Mouse (Mus musculus): ENCODE measurements around the gene Def8. TPM values are rescaled to one million over a fixed set of nuclear protein-coding genes. Genes with fewer than 3 reads are reported as not detected.

Gene Def8
- polyA plus RNA-seq, 1 experiment from 2014 or later = 46.3 TPM

DNA sequence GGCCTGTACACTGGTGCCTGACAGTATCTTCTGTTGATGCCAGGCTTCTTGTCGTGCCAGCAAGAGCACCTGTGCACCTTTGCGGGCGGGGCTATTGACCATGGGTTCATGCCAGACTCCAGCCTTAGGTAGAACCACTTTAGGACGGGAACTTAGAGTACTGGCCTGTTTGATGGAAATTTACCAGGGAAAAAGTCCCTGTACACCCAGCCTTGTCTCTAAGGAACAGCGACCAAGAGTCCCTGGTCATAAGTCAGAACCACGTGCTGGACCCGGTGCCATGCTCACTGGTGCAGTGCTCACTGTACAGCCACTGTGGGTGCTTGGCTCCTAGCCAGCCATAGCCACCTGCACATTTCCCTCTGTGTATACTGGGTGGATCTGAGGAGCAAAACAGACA lies 34.3 kb upstream of the Def8 start:
- Histone ChIP-seq H3K27ac (ENCODE audit: low read depth, low read length) (no peak overlapping the region), H3K4me1 (replicated peaks; ENCODE audit: control insufficient read depth, insufficient read depth, low read length) (no peaks in the 10 kb centered on the region), H3K36me3 (ENCODE audit: control insufficient read depth, insufficient read depth, low read length) (peaks cover 14% of the 10 kb centered on the region; the same call in 1 of the 2 replicates), H3K27me3 (ENCODE audit: control insufficient read depth, insufficient read depth, low read length) (no peaks in the 10 kb centered on the region), H3K4me3 (ENCODE audit: low read depth, low read length) (no peak overlapping the region), H3K9ac (ENCODE audit: low read length) (no peak overlapping the region), H3K4me2 (ENCODE audit: low read depth, low read length, severe bottlenecking) (no peak overlapping the region), H3K9me3 (ENCODE audit: control insufficient read depth, low read length) (no peaks in the 10 kb centered on the region)
- ATAC-seq (replicated peaks; ENCODE audit: low FRiP score) (no peak), DNase-seq (ENCODE audit: low spot score) (no peak)
- WGBS = 94% methylated on average over 7 of the region's 7 CpGs

DNA sequence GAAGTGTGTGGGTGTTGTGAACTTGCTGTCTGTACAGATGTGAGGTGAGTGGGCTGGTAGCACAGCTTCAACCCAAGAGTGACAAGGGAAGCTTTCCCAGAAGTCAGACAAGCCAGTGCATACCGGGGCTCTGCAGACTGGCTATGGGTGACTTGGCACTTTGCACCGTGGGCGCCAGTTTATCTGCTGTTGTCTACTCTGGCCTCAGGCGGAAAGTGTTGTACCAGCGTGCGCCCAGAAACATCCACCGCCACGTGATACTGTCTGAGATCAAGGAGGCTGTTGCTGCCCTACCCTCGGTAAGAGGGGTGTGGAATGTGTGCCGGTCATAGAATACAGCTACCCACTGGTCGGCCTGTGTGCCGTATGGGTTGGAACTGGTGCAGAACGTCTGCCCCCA lies 25.0 kb upstream of the Def8 start:
- no peak for ATAC-seq (replicated peaks; ENCODE audit: low FRiP score)

DNA sequence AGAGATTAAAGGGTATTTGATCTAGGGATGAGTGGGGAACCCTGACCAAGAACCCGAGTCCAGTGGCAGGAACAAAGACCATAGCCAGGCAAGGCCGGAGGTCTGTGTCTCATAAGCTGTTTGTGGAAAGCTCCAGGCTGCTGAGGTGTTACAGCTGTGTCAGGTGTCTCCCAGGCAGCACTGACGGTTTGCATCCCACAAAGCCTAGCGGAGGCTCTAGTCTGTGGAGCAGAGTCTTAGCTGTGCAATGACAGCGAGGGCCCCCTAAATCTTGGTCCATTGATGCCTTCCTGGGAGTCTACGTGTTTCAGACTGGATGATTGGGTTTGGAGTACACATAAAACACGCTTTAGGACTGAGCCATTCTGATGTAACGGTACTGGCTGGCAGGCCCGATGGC lies 21.4 kb upstream of the Def8 start:
- WGBS = 92% methylated on average over 9 of the region's 9 CpGs
- DNase-seq (ENCODE audit: low spot score) (no peak), ATAC-seq (replicated peaks; ENCODE audit: low FRiP score) (no peak)
- Histone ChIP-seq H3K27ac (ENCODE audit: low read depth, low read length) (no peak overlapping the region), H3K9ac (ENCODE audit: low read length) (no peak overlapping the region), H3K36me3 (ENCODE audit: control insufficient read depth, insufficient read depth, low read length) (peaks cover 5% of the 10 kb centered on the region; the same call in 1 of the 2 replicates), H3K4me1 (replicated peaks; ENCODE audit: control insufficient read depth, insufficient read depth, low read length) (0 out of 2 replicates have a peak, but pooled peaks cover 2% of the 10 kb centered on the region), H3K4me2 (ENCODE audit: low read depth, low read length, severe bottlenecking) (no peak overlapping the region), H3K9me3 (ENCODE audit: control insufficient read depth, low read length) (no peaks in the 10 kb centered on the region), H3K4me3 (ENCODE audit: low read depth, low read length) (no peak overlapping the region), H3K27me3 (ENCODE audit: control insufficient read depth, insufficient read depth, low read length) (no peaks in the 10 kb centered on the region)

More for the DNA sequence above, 25.0 kb upstream of the Def8 start:
- WGBS = 95% methylated on average over 13 of the region's 13 CpGs
- H3K36me3 ChIP-seq (ENCODE audit: control insufficient read depth, insufficient read depth, low read length) = peaks cover 7% of the 10 kb centered on the region; the same call in 1 of the 2 replicates
- H3K4me1 ChIP-seq (replicated peaks; ENCODE audit: control insufficient read depth, insufficient read depth, low read length) = no peaks in the 10 kb centered on the region
- no peak overlapping the region for H3K9ac ChIP-seq (ENCODE audit: low read length)
- no peak overlapping the region for H3K27ac ChIP-seq (ENCODE audit: low read depth, low read length)
- H3K9me3 ChIP-seq (ENCODE audit: control insufficient read depth, low read length) = no peaks in the 10 kb centered on the region
- DNase-seq (ENCODE audit: low spot score) = no peak
- no peak overlapping the region for H3K4me3 ChIP-seq (ENCODE audit: low read depth, low read length)
- no peak overlapping the region for H3K4me2 ChIP-seq (ENCODE audit: low read depth, low read length, severe bottlenecking)
- no peaks in the 10 kb centered on the region for H3K27me3 ChIP-seq (ENCODE audit: control insufficient read depth, insufficient read depth, low read length)

DNA sequence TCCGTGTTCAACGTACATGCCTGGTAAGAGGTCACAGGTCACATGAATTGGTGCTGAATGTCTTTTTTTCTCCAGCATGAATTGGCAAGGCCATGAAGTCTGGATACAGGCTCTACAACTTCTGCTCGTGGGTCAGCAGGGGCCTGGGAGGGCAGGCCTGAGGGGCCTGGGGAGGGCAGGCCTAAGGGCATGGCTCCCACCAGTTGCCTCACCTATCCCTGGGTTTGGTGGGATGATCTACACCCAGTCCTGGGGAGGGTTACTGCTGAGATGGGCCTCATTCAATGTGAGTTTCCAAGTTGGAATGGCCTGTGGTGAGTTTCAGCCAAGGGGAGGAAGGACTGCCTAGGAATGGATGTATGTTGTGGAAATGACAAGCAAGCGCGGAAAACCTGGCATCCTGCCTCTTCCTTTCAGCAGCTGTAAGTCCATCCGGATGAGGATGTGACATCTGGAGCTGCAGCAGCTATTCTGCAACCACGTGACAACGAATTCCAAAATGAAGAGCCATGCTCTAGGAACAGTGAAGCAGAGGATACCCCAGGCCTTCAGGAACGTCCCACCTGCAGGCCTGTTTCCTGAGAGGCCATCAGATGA lies 20.5 kb upstream of the Def8 start:
- no peaks in the 10 kb centered on the region for H3K9me3 ChIP-seq (ENCODE audit: control insufficient read depth, low read length)
- ATAC-seq (replicated peaks; ENCODE audit: low FRiP score) (no peak), DNase-seq (ENCODE audit: low spot score) (no peak)
- H3K4me2 ChIP-seq (ENCODE audit: low read depth, low read length, severe bottlenecking) = no peak overlapping the region
- H3K4me1 ChIP-seq (replicated peaks; ENCODE audit: control insufficient read depth, insufficient read depth, low read length) = 0 out of 2 replicates have a peak, but pooled peaks cover 2% of the 10 kb centered on the region
- 94% methylated on average over 9 of the region's 9 CpGs for WGBS
- peaks cover 5% of the 10 kb centered on the region; the same call in 1 of the 2 replicates for H3K36me3 ChIP-seq (ENCODE audit: control insufficient read depth, insufficient read depth, low read length)
- H3K27ac ChIP-seq (ENCODE audit: low read depth, low read length) = no peak overlapping the region
- H3K9ac ChIP-seq (ENCODE audit: low read length) = no peak overlapping the region
- H3K4me3 ChIP-seq (ENCODE audit: low read depth, low read length) = no peak overlapping the region
- H3K27me3 ChIP-seq (ENCODE audit: control insufficient read depth, insufficient read depth, low read length) = no peaks in the 10 kb centered on the region

DNA sequence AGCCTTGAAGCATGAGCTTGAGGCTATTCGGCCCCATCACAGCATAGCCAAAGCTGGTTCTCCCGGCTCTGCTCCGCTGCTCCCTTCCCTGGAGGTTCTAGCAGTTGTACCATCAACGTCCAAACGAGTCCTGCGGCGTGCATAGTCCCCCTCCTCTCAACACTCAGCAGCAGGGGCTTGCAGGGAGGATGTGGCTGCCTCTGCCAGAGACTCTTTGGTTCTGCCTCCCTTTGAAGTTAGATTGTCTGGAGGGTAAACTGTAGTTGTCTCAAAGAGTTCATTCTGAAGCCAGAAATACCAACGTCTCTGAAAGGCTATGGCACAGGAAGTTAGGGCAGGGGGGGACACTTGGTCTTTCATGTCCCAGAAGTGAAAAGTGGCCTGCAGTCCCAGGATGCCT lies 18.8 kb upstream of the Def8 start:
- Histone ChIP-seq H3K27me3 (ENCODE audit: control insufficient read depth, insufficient read depth, low read length) (no peaks in the 10 kb centered on the region), H3K4me1 (replicated peaks; ENCODE audit: control insufficient read depth, insufficient read depth, low read length) (peaks cover 2% of the 10 kb centered on the region; the same call in 1 of the 2 replicates), H3K4me2 (ENCODE audit: low read depth, low read length, severe bottlenecking) (no peak overlapping the region), H3K4me3 (ENCODE audit: low read depth, low read length) (no peak overlapping the region), H3K9me3 (ENCODE audit: control insufficient read depth, low read length) (no peaks in the 10 kb centered on the region), H3K9ac (ENCODE audit: low read length) (no peak overlapping the region), H3K36me3 (ENCODE audit: control insufficient read depth, insufficient read depth, low read length) (no peaks in the 10 kb centered on the region; the same call in 1 of the 2 replicates), H3K27ac (ENCODE audit: low read depth, low read length) (no peak overlapping the region)
- DNase-seq (ENCODE audit: low spot score) (no peak), ATAC-seq (replicated peaks; ENCODE audit: low FRiP score) (no peak)
- 57% methylated on average over 8 of the region's 8 CpGs for WGBS

DNA sequence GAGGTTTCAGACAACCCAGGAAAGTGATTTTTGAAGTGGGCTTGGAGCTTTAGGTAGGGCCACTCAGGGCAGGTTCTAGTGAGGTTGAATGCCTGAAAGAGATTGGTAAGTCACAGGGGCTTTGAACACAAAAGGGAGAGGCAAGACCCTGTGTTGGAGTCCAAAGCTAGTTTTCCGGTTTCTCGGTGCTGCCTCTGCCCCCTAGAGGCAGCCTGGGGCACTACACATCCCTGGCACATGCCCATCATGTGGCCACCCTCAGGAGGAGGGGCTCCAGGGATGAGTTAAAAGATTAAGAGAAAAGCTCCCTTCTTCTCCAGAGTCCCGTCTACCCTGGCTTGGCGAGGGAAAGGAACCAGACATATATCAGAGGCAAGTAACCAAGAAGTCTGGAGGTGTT lies 16.5 kb upstream of the Def8 start, which contains the start of gene Mc1r:
Gene Mc1r, plus strand, starts transcription at position 322 of the 400 bp plus-strand sequence.
- Histone ChIP-seq H3K4me3 (ENCODE audit: low read depth, low read length) (no peak within 1 kb of the TSS), H3K36me3 (ENCODE audit: control insufficient read depth, insufficient read depth, low read length) (no peaks in the 10 kb centered on the region), H3K9ac (ENCODE audit: low read length) (no peak within 1 kb of the TSS), H3K27ac (ENCODE audit: low read depth, low read length) (no peak within 1 kb of the TSS), H3K27me3 (ENCODE audit: control insufficient read depth, insufficient read depth, low read length) (no peaks in the 10 kb centered on the region), H3K4me1 (replicated peaks; ENCODE audit: control insufficient read depth, insufficient read depth, low read length) (peaks cover 12% of the 10 kb centered on the region; the same call in 1 of the 2 replicates), H3K9me3 (ENCODE audit: control insufficient read depth, low read length) (no peaks in the 10 kb centered on the region), H3K4me2 (ENCODE audit: low read depth, low read length, severe bottlenecking) (no peak within 1 kb of the TSS; the same call in 1 of the 2 replicates)
- ATAC-seq (replicated peaks; ENCODE audit: low FRiP score) (no peak), DNase-seq (ENCODE audit: low spot score) (peak; percentile 85)
- WGBS = 13% methylated on average over 4 of the region's 4 CpGs

DNA sequence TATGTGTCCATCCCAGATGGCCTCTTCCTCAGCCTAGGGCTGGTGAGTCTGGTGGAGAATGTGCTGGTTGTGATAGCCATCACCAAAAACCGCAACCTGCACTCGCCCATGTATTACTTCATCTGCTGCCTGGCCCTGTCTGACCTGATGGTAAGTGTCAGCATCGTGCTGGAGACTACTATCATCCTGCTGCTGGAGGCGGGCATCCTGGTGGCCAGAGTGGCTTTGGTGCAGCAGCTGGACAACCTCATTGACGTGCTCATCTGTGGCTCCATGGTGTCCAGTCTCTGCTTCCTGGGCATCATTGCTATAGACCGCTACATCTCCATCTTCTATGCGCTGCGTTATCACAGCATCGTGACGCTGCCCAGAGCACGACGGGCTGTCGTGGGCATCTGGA lies 15.7 kb upstream of the Def8 start:
- no peak for DNase-seq (ENCODE audit: low spot score)

DNA sequence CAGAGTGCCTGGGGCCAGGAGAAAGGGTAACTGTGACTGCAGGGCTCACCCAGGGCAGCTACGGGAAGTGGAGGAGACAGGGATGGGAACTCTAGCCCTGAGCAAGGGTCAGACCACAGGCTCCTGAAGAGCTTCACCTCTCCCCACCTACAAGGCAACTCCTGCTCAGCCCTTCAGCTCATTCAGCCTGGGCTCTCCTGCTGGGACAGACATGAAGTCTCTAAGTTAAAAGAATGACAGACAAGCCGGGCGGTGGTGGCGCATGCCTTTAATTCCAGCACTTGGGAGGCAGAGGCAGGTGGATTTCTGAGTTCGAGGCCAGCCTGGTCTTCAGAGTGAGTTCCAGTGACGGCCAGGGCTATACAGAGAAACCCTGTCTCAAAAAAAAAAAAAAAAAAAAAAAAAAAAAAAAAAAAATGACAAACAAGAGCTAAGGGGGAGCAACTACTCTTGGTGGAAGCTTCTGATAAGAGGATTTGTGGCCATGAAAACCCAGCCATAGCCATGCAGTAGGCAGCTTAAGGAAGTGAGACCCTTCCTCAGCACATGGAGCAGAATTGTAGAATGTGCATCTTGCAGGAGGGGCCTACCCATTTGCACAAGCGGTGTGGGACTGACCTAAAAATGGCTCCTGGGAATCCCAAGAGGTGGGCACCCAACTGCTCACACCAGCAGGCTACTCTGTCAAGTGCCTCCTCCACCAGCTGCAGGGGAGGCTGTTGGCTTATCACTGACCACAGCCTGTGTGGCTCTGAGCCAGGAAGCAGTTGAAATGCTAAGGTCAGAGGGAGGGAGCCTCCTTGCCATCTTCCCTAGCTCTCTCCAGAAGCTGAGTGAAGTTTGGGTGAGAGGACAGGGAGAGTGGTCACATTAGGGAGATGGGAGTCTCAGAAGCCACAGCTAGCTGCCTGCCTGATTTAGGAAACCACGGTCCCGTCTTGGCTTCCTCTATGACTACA lies 14.5 kb upstream of the Def8 start:
- ATAC-seq (replicated peaks; ENCODE audit: low FRiP score) = no peak
- Histone ChIP-seq H3K9me3 (ENCODE audit: control insufficient read depth, low read length) (no peaks in the 10 kb centered on the region), H3K4me1 (replicated peaks; ENCODE audit: control insufficient read depth, insufficient read depth, low read length) (peaks cover 15% of the 10 kb centered on the region; the same call in 1 of the 2 replicates), H3K27me3 (ENCODE audit: control insufficient read depth, insufficient read depth, low read length) (no peaks in the 10 kb centered on the region), H3K9ac (ENCODE audit: low read length) (no peak overlapping the region), H3K27ac (ENCODE audit: low read depth, low read length) (no peak overlapping the region), H3K4me2 (ENCODE audit: low read depth, low read length, severe bottlenecking) (no peak overlapping the region), H3K36me3 (ENCODE audit: control insufficient read depth, insufficient read depth, low read length) (no peaks in the 10 kb centered on the region), H3K4me3 (ENCODE audit: low read depth, low read length) (no peak overlapping the region)
- DNase-seq (ENCODE audit: low spot score) = peak; percentile 52
- WGBS = 80% methylated on average over 9 of the region's 9 CpGs

More for the DNA sequence above, 15.7 kb upstream of the Def8 start:
- Histone ChIP-seq H3K9ac (ENCODE audit: low read length) (no peak overlapping the region), H3K4me1 (replicated peaks; ENCODE audit: control insufficient read depth, insufficient read depth, low read length) (peaks cover 12% of the 10 kb centered on the region; the same call in 1 of the 2 replicates), H3K9me3 (ENCODE audit: control insufficient read depth, low read length) (no peaks in the 10 kb centered on the region), H3K4me2 (ENCODE audit: low read depth, low read length, severe bottlenecking) (no peak overlapping the region), H3K27me3 (ENCODE audit: control insufficient read depth, insufficient read depth, low read length) (no peaks in the 10 kb centered on the region), H3K27ac (ENCODE audit: low read depth, low read length) (no peak overlapping the region), H3K36me3 (ENCODE audit: control insufficient read depth, insufficient read depth, low read length) (no peaks in the 10 kb centered on the region), H3K4me3 (ENCODE audit: low read depth, low read length) (no peak overlapping the region)
- 94% methylated on average over 13 of the region's 13 CpGs for WGBS
- no peak for ATAC-seq (replicated peaks; ENCODE audit: low FRiP score)
